Mouse (Mus musculus): ENCODE results near the gene Dio3. TPM values are rescaled to one million over a fixed set of nuclear protein-coding genes. Genes with fewer than 3 reads are reported as not detected.

Gene Dio3
- not detected for polyA plus RNA-seq (2014; fragmentation: Illumina TruSeq; extraction: RNeasy Lipid Tissue Mini Kit (QIAGEN cat#74804); ENCODE audit: insufficient read depth, low read depth, low replicate concordance)

DNA sequence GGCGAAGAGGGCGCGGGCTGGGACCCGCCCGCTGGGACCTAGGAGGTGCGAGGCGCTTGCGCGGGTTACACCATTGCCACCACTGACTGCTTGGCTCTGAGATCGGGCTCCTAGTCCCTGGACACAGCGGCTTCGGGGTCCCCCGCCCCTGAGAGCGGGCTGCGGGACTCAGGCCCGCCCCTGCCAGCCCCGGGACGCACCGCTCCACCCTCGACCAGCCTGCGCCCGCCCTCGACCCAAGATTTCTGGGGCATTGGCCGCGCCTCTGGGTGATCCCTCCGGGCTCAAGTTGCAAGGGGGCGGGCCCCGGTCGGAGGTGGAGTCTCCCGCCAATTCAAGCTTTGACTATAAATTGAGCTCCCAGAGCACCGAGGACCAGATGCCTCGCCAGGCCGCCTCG lies at the start of gene Dio3:
Dio3 (plus strand) TSS at position 216 of the 400 bp plus-strand sequence.

Other genes with a start within 250 kb of the Dio3 start
- gene Ppp2r5c, start 168.1 kb downstream of the Dio3 start, polyA plus RNA-seq (2014; fragmentation: Illumina TruSeq; extraction: RNeasy Lipid Tissue Mini Kit (QIAGEN cat#74804); ENCODE audit: insufficient read depth, low read depth, low replicate concordance), result 45.6 TPM

Data from lung, adult 10 weeks (tissue).